Mouse (Mus musculus): ENCODE results near the gene Shtn1. TPM values are rescaled to one million over a fixed set of nuclear protein-coding genes. Genes with fewer than 3 reads are reported as not detected.

Shtn1 gene
- polyA plus RNA-seq, 1 experiment from 2014 or later, result 2.0 TPM

- peaks cover 16% of the 10 kb centered on the region for H3K4me1 ChIP-seq
- H3K36me3 ChIP-seq, result no peaks in the 10 kb centered on the region
- H3K4me2 ChIP-seq (replicated peaks), result no peak overlapping the region
- no peak for ATAC-seq (ENCODE audit: low FRiP score, low read depth)
- no peaks in the 10 kb centered on the region for H3K27me3 ChIP-seq
- H3K9me3 ChIP-seq, result no peaks in the 10 kb centered on the region
- no peak overlapping the region for H3K9ac ChIP-seq
- no peak overlapping the region for H3K27ac ChIP-seq
- H3K4me3 ChIP-seq, result no peak overlapping the region
- WGBS, result 71% methylated on average over 6 of the region's 6 CpGs
Measured at GRCm38 (mm10) chr19:59048852-59049251, 27.0 kb downstream of the Shtn1 start.

DNA sequence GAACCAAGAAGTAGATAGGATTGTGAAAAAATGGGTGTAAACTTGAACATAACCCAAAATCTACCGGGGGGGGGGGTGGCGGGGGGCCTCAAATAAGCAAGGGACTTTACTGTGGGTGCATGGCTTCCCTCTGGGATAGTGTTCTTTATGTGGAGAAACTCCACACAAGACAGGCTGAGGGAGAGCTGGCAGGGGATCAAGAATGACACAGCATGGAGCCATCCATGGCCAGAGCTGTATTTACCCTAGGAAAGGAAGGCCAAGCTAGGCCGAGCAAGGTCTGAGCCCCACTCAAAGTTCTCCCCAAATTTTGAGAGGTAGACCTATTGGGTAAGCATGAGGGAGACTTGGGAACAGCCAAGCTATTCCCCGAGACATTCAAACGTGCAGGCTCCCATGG, 28.4 kb downstream of the Shtn1 start:
- Histone ChIP-seq H3K36me3 (no peaks in the 10 kb centered on the region), H3K4me1 (peaks cover 10% of the 10 kb centered on the region), H3K9ac (no peak overlapping the region), H3K27ac (no peak overlapping the region), H3K27me3 (no peaks in the 10 kb centered on the region), H3K4me3 (no peak overlapping the region), H3K4me2 (replicated peaks) (no peak overlapping the region), H3K9me3 (no peaks in the 10 kb centered on the region)
- 85% methylated on average over 5 of the region's 5 CpGs for WGBS
- no peak for ATAC-seq (ENCODE audit: low FRiP score, low read depth)

GRCm38 (mm10) chr19:59041086-59041485, 34.8 kb downstream of the Shtn1 start:
- Histone ChIP-seq H3K9ac (no peak overlapping the region), H3K9me3 (no peaks in the 10 kb centered on the region)
- 77% methylated on average over 3 of the region's 3 CpGs for WGBS

DNA sequence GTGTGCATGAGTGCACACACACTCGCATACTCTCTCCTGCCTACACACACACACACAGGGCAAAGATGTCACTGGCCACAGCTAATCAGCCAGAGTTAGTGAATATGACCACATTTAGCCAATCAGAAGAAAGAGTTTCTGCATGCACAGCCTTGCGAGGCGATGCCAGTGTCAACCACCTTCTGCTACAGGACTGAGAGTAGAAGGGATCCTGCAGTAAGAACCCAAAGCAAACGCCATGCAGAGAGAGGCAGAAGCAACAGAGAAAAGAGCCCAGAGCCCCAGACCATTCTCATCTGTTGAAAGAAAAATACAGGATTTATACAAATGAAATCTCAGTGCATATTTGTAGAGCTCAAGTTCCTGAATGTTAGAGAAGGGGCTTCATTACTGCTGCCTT, 37.1 kb downstream of the Shtn1 start:
- Histone ChIP-seq H3K4me2 (replicated peaks) (no peak overlapping the region), H3K4me3 (no peak overlapping the region), H3K27ac (no peak overlapping the region), H3K9ac (no peak overlapping the region), H3K9me3 (no peaks in the 10 kb centered on the region; the same call in 1 of the 2 replicates), H3K36me3 (no peaks in the 10 kb centered on the region), H3K4me1 (no peaks in the 10 kb centered on the region), H3K27me3 (no peaks in the 10 kb centered on the region)
- WGBS, result 81% methylated on average over 4 of the region's 4 CpGs
- no peak for ATAC-seq (ENCODE audit: low FRiP score, low read depth)

More at GRCm38 (mm10) chr19:59041086-59041485, 34.8 kb downstream of the Shtn1 start:
- no peaks in the 10 kb centered on the region for H3K36me3 ChIP-seq
- no peaks in the 10 kb centered on the region for H3K4me1 ChIP-seq
- no peaks in the 10 kb centered on the region for H3K27me3 ChIP-seq
- no peak overlapping the region for H3K4me3 ChIP-seq
- ATAC-seq (ENCODE audit: low FRiP score, low read depth), result no peak
- H3K27ac ChIP-seq, result no peak overlapping the region
- H3K4me2 ChIP-seq (replicated peaks), result no peak overlapping the region

DNA sequence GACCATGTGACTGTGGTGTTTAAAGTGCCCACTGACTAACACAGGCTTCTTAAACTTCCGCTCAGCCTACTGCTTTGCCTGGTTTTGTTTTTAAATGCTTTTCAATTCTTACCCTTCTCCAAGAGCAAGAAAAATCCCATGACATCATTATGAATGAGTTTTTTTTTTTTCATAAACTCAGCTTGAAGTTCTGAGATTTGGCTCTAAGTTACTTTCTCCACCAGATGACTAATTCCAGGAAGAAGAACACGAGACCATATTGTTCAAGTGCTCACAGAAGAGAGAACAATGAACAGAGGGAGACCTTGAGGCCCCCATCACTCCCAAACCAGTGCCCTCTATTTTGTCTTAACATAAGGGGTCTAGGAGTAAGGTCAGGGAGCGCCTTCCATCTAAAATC, 39.1 kb downstream of the Shtn1 start:
- no peak for ATAC-seq (ENCODE audit: low FRiP score, low read depth)
- Histone ChIP-seq H3K9me3 (no peaks in the 10 kb centered on the region; the same call in 1 of the 2 replicates), H3K9ac (no peak overlapping the region), H3K27ac (no peak overlapping the region), H3K27me3 (no peaks in the 10 kb centered on the region), H3K4me2 (replicated peaks) (no peak overlapping the region), H3K4me1 (no peaks in the 10 kb centered on the region), H3K4me3 (no peak overlapping the region), H3K36me3 (no peaks in the 10 kb centered on the region)
- 65% methylated on average over 3 of the region's 3 CpGs for WGBS

- Histone ChIP-seq H3K9ac (no peak overlapping the region), H3K4me1 (no peaks in the 10 kb centered on the region), H3K4me3 (no peak overlapping the region), H3K9me3 (no peaks in the 10 kb centered on the region; the same call in 1 of the 2 replicates), H3K36me3 (no peaks in the 10 kb centered on the region), H3K4me2 (replicated peaks) (no peak overlapping the region), H3K27me3 (no peaks in the 10 kb centered on the region), H3K27ac (no peak overlapping the region)
- 54% methylated on average over 4 of the region's 4 CpGs for WGBS
- no peak for ATAC-seq (ENCODE audit: low FRiP score, low read depth)
Measured at GRCm38 (mm10) chr19:59033241-59033640, 42.7 kb downstream of the Shtn1 start.

DNA sequence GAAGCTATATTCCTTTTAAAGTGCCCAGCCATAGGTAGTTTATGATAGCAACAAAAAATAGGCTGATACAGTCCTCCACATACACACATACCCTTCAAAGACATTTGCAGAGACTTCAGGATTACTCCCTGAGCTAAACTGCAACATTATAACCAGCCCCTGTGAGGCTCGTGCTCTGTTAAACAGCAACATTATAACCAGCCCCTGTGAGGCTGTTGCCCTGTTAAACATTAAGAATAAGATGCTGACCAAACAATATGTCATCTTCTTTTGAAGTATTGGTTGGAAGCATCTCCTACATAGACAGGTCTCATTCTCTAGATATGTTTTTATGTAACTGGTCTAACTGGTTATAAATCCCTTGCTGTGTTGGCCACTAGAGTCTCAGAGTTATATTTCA, 45.7 kb downstream of the Shtn1 start:
- ATAC-seq (ENCODE audit: low FRiP score, low read depth), result no peak
- H3K4me1 ChIP-seq, result no peaks in the 10 kb centered on the region
- no peaks in the 10 kb centered on the region; the same call in 1 of the 2 replicates for H3K9me3 ChIP-seq
- no peak overlapping the region for H3K27ac ChIP-seq
- no peaks in the 10 kb centered on the region for H3K36me3 ChIP-seq
- H3K4me2 ChIP-seq (replicated peaks), result no peak overlapping the region
- H3K9ac ChIP-seq, result no peak overlapping the region
- 86% methylated on average over 1 of the region's 1 CpGs for WGBS
- no peak overlapping the region for H3K4me3 ChIP-seq
- no peaks in the 10 kb centered on the region for H3K27me3 ChIP-seq

DNA sequence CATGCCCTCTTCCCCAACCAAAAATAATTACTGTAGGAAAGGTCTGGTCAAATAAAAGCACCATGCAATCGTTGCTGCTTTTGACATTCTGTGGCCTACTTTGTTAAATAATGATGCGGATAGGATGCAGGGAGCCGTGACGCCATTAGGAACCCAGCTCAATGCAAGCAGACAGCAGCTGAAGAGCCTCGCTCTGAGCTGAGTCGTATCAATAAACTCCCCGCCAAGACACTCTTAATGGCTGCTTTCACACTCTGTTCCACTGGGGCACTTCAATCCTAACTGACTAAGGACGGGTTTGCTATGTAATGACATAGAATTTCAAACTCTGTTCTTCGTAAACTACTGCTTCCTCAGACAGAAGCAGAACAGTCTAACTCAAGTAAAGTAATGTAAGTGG, 46.9 kb downstream of the Shtn1 start:
- Histone ChIP-seq H3K36me3 (no peaks in the 10 kb centered on the region), H3K4me1 (no peaks in the 10 kb centered on the region), H3K4me2 (replicated peaks) (no peak overlapping the region), H3K27me3 (no peaks in the 10 kb centered on the region), H3K27ac (no peak overlapping the region), H3K9me3 (no peaks in the 10 kb centered on the region), H3K4me3 (no peak overlapping the region), H3K9ac (no peak overlapping the region)
- WGBS, result 66% methylated on average over 9 of the region's 9 CpGs
- ATAC-seq (ENCODE audit: low FRiP score, low read depth), result no peak

GRCm38 (mm10) chr19:59028130-59028529, 47.8 kb downstream of the Shtn1 start:
- Histone ChIP-seq H3K9ac (no peak overlapping the region), H3K4me2 (replicated peaks) (no peak overlapping the region), H3K27ac (no peak overlapping the region), H3K27me3 (no peaks in the 10 kb centered on the region), H3K36me3 (no peaks in the 10 kb centered on the region), H3K9me3 (no peaks in the 10 kb centered on the region), H3K4me3 (no peak overlapping the region), H3K4me1 (no peaks in the 10 kb centered on the region)
- 85% methylated on average over 3 of the region's 3 CpGs for WGBS
- ATAC-seq (ENCODE audit: low FRiP score, low read depth), result no peak

GRCm38 (mm10) chr19:59023876-59024275, 52.0 kb downstream of the Shtn1 start:
- no peak for ATAC-seq (ENCODE audit: low FRiP score, low read depth)

DNA sequence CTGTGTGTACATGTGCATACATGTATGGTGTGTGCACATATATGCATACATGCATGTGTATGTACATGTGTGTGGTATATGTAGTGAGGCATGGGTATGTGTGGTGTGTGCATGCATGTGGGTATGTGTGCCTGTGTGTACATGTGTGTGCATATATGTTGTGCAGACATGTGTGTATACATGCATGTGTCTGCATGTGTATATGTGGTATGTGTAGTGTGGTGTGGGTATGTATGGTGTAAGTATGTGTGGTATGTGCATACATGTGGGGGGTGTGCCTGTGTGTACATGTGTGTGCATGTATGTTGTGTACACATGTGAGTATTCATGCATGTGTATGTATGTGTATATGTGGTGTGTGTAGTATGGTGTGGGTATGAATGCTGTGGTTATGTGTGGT, 54.3 kb downstream of the Shtn1 start:
- no peak overlapping the region for H3K4me3 ChIP-seq
- no peak overlapping the region for H3K4me2 ChIP-seq (replicated peaks)
- no peaks in the 10 kb centered on the region for H3K9me3 ChIP-seq
- no peak for ATAC-seq (ENCODE audit: low FRiP score, low read depth)
- H3K36me3 ChIP-seq, result no peaks in the 10 kb centered on the region
- H3K27me3 ChIP-seq, result no peaks in the 10 kb centered on the region
- H3K27ac ChIP-seq, result no peak overlapping the region
- no peaks in the 10 kb centered on the region for H3K4me1 ChIP-seq
- H3K9ac ChIP-seq, result no peak overlapping the region

More at GRCm38 (mm10) chr19:59023876-59024275, 52.0 kb downstream of the Shtn1 start:
- Histone ChIP-seq H3K9me3 (no peaks in the 10 kb centered on the region), H3K4me2 (replicated peaks) (no peak overlapping the region), H3K36me3 (no peaks in the 10 kb centered on the region), H3K4me3 (no peak overlapping the region), H3K4me1 (no peaks in the 10 kb centered on the region), H3K27me3 (no peaks in the 10 kb centered on the region), H3K27ac (no peak overlapping the region), H3K9ac (no peak overlapping the region)
- WGBS, result 85% methylated on average over 3 of the region's 3 CpGs

- H3K4me3 ChIP-seq, result no peak overlapping the region
- H3K4me2 ChIP-seq (replicated peaks), result no peak overlapping the region
- no peak overlapping the region for H3K27ac ChIP-seq
- WGBS, result 73% methylated on average over 5 of the region's 5 CpGs
- H3K9me3 ChIP-seq, result no peaks in the 10 kb centered on the region
- 0 out of 2 replicates have a peak, but pooled peaks cover 5% of the 10 kb centered on the region for H3K27me3 ChIP-seq
- no peak overlapping the region for H3K9ac ChIP-seq
- H3K36me3 ChIP-seq, result no peaks in the 10 kb centered on the region
- H3K4me1 ChIP-seq, result no peaks in the 10 kb centered on the region
- ATAC-seq (ENCODE audit: low FRiP score, low read depth), result no peak
Measured at GRCm38 (mm10) chr19:59010802-59011201, 65.1 kb downstream of the Shtn1 start.

DNA sequence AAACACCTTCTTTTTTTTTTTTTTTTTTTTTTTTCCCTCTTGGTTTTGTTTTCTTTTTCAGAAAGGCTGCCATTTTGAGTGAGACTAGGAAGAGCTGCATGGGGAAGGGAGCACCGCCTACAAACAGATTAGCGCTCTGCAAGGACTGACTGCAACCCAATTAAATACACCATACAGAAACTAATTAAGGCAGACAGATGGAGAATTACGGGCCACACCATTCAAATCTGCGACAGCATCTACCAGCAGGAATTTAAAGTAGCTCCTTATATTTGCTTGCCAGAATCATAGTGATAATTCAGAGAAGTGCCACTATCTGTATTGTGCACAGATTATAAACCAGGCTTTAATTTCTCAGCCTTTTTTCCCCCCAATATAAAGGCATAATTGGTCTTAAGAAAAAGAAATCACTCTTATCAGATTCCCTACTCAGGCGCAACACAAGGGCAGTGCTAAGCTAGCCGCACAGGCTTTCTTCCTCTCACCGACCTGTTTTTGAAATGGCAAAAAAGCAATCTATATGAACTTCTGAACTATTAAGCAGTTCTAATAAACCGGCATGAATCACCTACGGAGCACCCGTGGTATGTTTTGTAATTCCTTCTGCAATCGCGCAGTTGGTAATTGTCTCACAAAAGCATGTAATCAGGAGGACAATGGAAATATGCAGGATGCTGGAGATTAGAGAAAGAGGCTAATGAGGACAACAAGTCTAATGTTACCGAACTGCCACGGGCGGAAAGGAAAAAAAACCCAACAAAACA, 69.1 kb downstream of the Shtn1 start:
- no peak overlapping the region for H3K9ac ChIP-seq
- no peak overlapping the region for H3K4me2 ChIP-seq (replicated peaks)
- H3K9me3 ChIP-seq, result no peaks in the 10 kb centered on the region
- no peak overlapping the region for H3K4me3 ChIP-seq
- ATAC-seq (ENCODE audit: low FRiP score, low read depth), result no peak
- 0 out of 2 replicates have a peak, but pooled peaks cover 5% of the 10 kb centered on the region for H3K27me3 ChIP-seq
- H3K4me1 ChIP-seq, result no peaks in the 10 kb centered on the region
- H3K36me3 ChIP-seq, result no peaks in the 10 kb centered on the region
- no peak overlapping the region for H3K27ac ChIP-seq
- 64% methylated on average over 15 of the region's 15 CpGs for WGBS

Measured in limb, embryonic 13.5 days (tissue).